Mouse (Mus musculus): ENCODE results near the gene Pomp. TPM values are rescaled to one million over a fixed set of nuclear protein-coding genes. Genes with fewer than 3 reads are reported as not detected.

The Pomp gene
- polyA plus RNA-seq, 1 experiment from 2014 or later = 461 TPM

GRCm38 (mm10) chr5:147911744-147912143, 51.5 kb downstream of the Pomp start:
- ATAC-seq (ENCODE audit: low FRiP score, low read depth) = no peak
- Histone ChIP-seq H3K27ac (replicated peaks) (no peak overlapping the region), H3K4me3 (no peak overlapping the region), H3K27me3 (no peaks in the 10 kb centered on the region), H3K9me3 (no peaks in the 10 kb centered on the region), H3K4me1 (replicated peaks) (no peaks in the 10 kb centered on the region), H3K36me3 (no peaks in the 10 kb centered on the region), H3K4me2 (no peak overlapping the region), H3K9ac (no peak overlapping the region)
- 79% methylated on average over 5 of the region's 5 CpGs for WGBS

GRCm38 (mm10) chr5:147913241-147913842, 53.1 kb downstream of the Pomp start:
- ATAC-seq (ENCODE audit: low FRiP score, low read depth) = no peak
- Histone ChIP-seq H3K9me3 (no peaks in the 10 kb centered on the region), H3K4me2 (no peak overlapping the region), H3K27ac (replicated peaks) (no peak overlapping the region), H3K9ac (no peak overlapping the region), H3K36me3 (no peaks in the 10 kb centered on the region), H3K4me1 (replicated peaks) (no peaks in the 10 kb centered on the region), H3K27me3 (no peaks in the 10 kb centered on the region), H3K4me3 (no peak overlapping the region)
- 48% methylated on average over 14 of the region's 14 CpGs for WGBS

GRCm38 (mm10) chr5:147915038-147915566, 54.8 kb downstream of the Pomp start:
- no peaks in the 10 kb centered on the region for H3K27me3 ChIP-seq
- H3K9me3 ChIP-seq = no peaks in the 10 kb centered on the region
- no peaks in the 10 kb centered on the region for H3K4me1 ChIP-seq (replicated peaks)
- no peak for ATAC-seq (ENCODE audit: low FRiP score, low read depth)
- H3K36me3 ChIP-seq = no peaks in the 10 kb centered on the region
- H3K9ac ChIP-seq = no peak overlapping the region
- H3K4me3 ChIP-seq = no peak overlapping the region
- 55% methylated on average over 6 of the region's 6 CpGs for WGBS
- 0 out of 2 replicates have a peak overlapping the region, but pooled peaks have one; percentile 45 for H3K27ac ChIP-seq (replicated peaks)
- H3K4me2 ChIP-seq = no peak overlapping the region

- Histone ChIP-seq H3K4me1 (replicated peaks) (no peaks in the 10 kb centered on the region), H3K36me3 (no peaks in the 10 kb centered on the region), H3K27ac (replicated peaks) (no peak overlapping the region), H3K4me2 (no peak overlapping the region), H3K27me3 (no peaks in the 10 kb centered on the region), H3K9me3 (no peaks in the 10 kb centered on the region), H3K9ac (no peak overlapping the region), H3K4me3 (no peak overlapping the region)
- 89% methylated on average over 9 of the region's 9 CpGs for WGBS
- no peak for ATAC-seq (ENCODE audit: low FRiP score, low read depth)
Observed at GRCm38 (mm10) chr5:147916171-147916570, 55.9 kb downstream of the Pomp start.

- H3K9me3 ChIP-seq = no peaks in the 10 kb centered on the region
- no peaks in the 10 kb centered on the region for H3K4me1 ChIP-seq (replicated peaks)
- H3K9ac ChIP-seq = no peak overlapping the region
- H3K4me3 ChIP-seq = no peak overlapping the region
- H3K36me3 ChIP-seq = no peaks in the 10 kb centered on the region
- no peaks in the 10 kb centered on the region for H3K27me3 ChIP-seq
- WGBS = 78% methylated on average over 17 of the region's 17 CpGs
- no peak overlapping the region for H3K4me2 ChIP-seq
- H3K27ac ChIP-seq (replicated peaks) = no peak overlapping the region
- no peak for ATAC-seq (ENCODE audit: low FRiP score, low read depth)
Observed at GRCm38 (mm10) chr5:147918044-147918846, 58.0 kb downstream of the Pomp start.

- no peak overlapping the region for H3K4me2 ChIP-seq
- no peak overlapping the region for H3K9ac ChIP-seq
- no peaks in the 10 kb centered on the region for H3K36me3 ChIP-seq
- H3K4me3 ChIP-seq = no peak overlapping the region
- no peaks in the 10 kb centered on the region for H3K9me3 ChIP-seq
- H3K27ac ChIP-seq (replicated peaks) = no peak overlapping the region
- no peaks in the 10 kb centered on the region for H3K27me3 ChIP-seq
- no peaks in the 10 kb centered on the region for H3K4me1 ChIP-seq (replicated peaks)
- WGBS = 81% methylated on average over 5 of the region's 5 CpGs
- no peak for ATAC-seq (ENCODE audit: low FRiP score, low read depth)
Observed at GRCm38 (mm10) chr5:147924621-147925020, 64.4 kb downstream of the Pomp start.

Other genes with a start within 250 kb of the Pomp start
- 15.8 and 16.0 TPM in 2 replicates for gene Flt1, start 134.4 kb upstream of the Pomp start, polyA plus RNA-seq (2015; fragmentation: Nextera tagmentation; extraction: Ambion mirVana)
- 5.0 and 5.2 TPM in 2 replicates for gene Slc46a3, start 34.4 kb downstream of the Pomp start, polyA plus RNA-seq (2015; fragmentation: Nextera tagmentation; extraction: Ambion mirVana)
- 42.5 and 43.1 TPM in 2 replicates for gene Mtus2, start 96.9 kb downstream of the Pomp start, polyA plus RNA-seq (2015; fragmentation: Nextera tagmentation; extraction: Ambion mirVana)